Mouse (Mus musculus) B cell, adult (primary cell): ENCODE results near the gene P2rx2. TPM values are rescaled to one million over a fixed set of nuclear protein-coding genes. Genes with fewer than 3 reads are reported as not detected.

Experiments used
- total RNA-seq: library from RNA; stranded (reverse); gene quantifications from 4 replicates; pipeline ENCODE4 v1.2.4, GENCODE M21; 2023; ENCODE audit not compliant: inconsistent age

P2rx2 gene
- 0.32 TPM in 1 of 4 replicates, not detected in the others for total RNA-seq

DNA sequence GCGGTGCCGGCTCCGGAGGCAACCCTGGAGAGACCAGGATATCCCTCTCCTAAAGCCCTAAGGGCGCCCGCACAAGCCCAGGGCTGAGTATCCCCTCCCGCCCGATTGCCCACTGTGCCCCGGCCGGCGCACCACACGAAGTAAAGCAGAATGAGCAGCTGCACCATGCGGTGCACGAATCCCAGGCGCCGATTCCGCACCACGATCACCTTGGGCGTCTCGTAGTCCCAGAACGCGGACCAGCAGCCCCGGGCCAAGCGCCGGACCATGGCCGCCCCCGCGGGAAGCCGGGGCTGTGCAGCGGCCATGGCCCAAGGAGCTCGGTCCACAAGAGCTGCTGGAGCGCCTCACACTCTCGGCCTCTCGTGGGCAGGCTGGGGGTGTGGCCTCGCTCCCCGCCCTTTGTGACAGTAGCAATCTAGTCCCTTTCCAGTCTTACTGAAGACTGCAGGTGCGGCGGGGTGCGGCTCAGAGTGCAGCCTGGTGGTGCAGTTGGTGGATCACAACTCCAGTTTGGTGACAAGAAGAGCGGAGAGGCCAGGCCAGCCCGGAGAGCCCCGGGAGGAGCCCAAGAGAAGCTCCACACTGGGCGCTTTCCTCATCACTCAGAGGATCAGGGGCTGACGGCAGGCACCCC lies at the start of gene P2rx2:
Gene P2rx2, minus strand, starts transcription at position 565 of the 637 bp plus-strand sequence.

GRCm38 (mm10) chr5:110344524-110344923 lies 1.5 kb upstream of the P2rx2 start, which contains the start of gene Lrcol1:
Gene Lrcol1, plus strand, starts transcription at chr5:110344730.

Other genes with a start within 250 kb of the P2rx2 start
- gene Gm35315, start 248.8 kb downstream of the P2rx2 start, total RNA-seq: 0.38 to 1.3 TPM (median 0.81 TPM) in 4 replicates
- 2.0 to 4.2 TPM (median 3.2 TPM) in 4 replicates for gene Plcxd1, start 243.2 kb downstream of the P2rx2 start, total RNA-seq
- gene Gtpbp6, start 235.0 kb downstream of the P2rx2 start, total RNA-seq: 122 to 151 TPM (median 127 TPM) in 4 replicates
- gene Zfp605, start 233.1 kb downstream of the P2rx2 start, total RNA-seq: 7.6 to 11.5 TPM (median 8.3 TPM) in 4 replicates
- gene Chfr, start 207.4 kb downstream of the P2rx2 start, total RNA-seq: 85.7 to 101 TPM (median 90.3 TPM) in 4 replicates
- 36.8 to 40.7 TPM (median 38.5 TPM) in 4 replicates for gene Golga3, start 166.5 kb downstream of the P2rx2 start, total RNA-seq
- 77.8 to 93.6 TPM (median 85.4 TPM) in 4 replicates for gene Ankle2, start 112.2 kb downstream of the P2rx2 start, total RNA-seq
- gene Pgam5, start 73.3 kb downstream of the P2rx2 start, total RNA-seq: 32.8 to 39.9 TPM (median 37.1 TPM) in 4 replicates
- gene Pxmp2, start 57.0 kb downstream of the P2rx2 start, total RNA-seq: 0.69 to 2.7 TPM (median 1.2 TPM) in 4 replicates
- gene Pole, start 56.9 kb downstream of the P2rx2 start, total RNA-seq: 6.8 to 12.2 TPM (median 8.9 TPM) in 4 replicates
- gene Lrcol1, start 1.5 kb upstream of the P2rx2 start, total RNA-seq: not detected in 4 replicates
- 114 to 135 TPM (median 128 TPM) in 4 replicates for gene Fbrsl1, start 105.3 kb upstream of the P2rx2 start, total RNA-seq
- not detected in 4 replicates for gene Galnt9, start 201.1 kb upstream of the P2rx2 start, total RNA-seq